Mouse (Mus musculus) heart, adult 11 months (tissue): ENCODE results near the gene Mtif2.
A peak's percentile ranks its signal among the peaks of the same experiment; 100 is the strongest.
"Not testable (repeated sequence)": the region's sequence is repeated elsewhere in the genome, so short reads cannot be mapped to it uniquely, and the experiment has no call there.

Source experiments
- DNase-seq: peaks from one replicate; pipeline ENCODE4 v3.0.0; 2022

The Mtif2 gene

DNA sequence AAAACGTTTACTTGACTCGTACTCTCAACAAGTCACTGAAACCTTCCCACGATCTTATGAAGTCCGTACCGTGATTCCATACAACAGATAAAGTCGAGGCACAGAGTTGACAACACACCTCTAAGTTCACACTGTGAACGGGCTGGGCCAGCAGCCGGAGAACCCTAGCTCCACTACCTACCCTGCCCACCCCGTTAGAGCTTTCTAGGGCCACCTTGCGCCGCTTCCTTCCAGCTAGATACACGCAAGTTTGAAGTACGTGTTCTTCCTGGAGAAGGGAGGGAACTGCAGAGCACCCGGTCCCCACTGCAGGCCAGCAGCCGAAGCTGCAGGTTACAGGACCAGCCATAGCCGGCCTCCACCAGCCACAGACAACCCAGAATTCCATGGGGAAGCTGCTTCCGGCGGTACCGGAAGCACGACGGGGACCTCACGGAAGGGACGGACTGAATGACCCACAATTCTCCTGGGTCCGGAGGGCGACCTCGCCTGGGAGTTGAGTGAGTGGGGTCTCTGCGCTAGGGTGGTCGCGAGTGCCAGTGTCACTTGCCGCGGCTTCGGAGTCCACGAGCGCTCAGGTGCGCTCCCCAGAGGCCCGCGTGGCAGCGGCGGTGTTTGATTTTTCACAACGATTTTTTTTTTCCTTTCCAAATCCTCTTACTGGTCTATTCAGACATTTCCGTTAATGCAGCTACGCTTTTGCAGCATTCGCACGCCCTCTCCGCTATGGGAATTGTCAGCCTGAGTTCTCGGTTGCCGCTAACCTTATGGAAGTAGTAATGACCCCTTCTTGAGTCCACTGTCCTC is at the start of gene Mtif2:
Gene Mtif2 (plus strand): TSS at position 421 of the 807 bp plus-strand sequence.
- DNase-seq = peak; percentile 99

DNA sequence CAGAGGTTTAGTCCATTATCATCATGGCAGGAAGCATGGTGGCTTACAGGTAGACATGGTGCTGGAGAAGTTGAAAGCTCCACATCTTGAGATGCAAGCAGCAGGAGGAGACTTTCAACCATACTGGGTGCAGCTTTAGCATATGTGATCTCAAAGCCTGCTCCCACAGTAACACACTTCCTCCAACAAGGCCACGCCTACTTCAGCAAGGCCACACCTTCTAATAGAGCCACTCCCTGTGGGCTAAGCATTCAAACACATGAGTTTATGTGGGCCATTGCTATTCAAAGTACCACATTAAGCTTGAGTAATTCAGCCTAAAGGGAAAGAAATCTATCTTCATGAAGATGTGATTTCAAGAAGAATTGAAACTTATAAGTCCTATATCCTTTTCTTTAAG is 33.1 kb upstream of the Mtif2 start:
- DNase-seq = no peak

DNA sequence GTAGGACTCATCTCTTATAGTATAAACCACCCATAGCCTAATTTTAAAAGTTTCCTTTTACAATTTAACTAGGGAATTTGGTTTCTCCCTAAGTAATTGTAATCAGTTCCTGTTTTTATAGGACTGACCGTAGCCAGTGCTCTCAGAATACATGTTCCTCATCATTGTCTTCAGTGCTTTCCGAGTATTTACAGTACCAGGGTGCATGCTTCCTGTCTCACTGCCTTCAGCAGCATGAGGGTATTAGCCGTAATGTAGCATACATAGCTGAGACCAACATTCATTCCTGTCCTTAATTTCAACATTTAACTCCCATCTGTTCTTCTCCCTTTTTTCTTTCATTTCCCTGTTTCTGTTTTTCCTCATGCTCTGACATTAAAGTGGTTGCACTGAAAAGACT is 29.2 kb upstream of the Mtif2 start:
- DNase-seq = no peak

DNA sequence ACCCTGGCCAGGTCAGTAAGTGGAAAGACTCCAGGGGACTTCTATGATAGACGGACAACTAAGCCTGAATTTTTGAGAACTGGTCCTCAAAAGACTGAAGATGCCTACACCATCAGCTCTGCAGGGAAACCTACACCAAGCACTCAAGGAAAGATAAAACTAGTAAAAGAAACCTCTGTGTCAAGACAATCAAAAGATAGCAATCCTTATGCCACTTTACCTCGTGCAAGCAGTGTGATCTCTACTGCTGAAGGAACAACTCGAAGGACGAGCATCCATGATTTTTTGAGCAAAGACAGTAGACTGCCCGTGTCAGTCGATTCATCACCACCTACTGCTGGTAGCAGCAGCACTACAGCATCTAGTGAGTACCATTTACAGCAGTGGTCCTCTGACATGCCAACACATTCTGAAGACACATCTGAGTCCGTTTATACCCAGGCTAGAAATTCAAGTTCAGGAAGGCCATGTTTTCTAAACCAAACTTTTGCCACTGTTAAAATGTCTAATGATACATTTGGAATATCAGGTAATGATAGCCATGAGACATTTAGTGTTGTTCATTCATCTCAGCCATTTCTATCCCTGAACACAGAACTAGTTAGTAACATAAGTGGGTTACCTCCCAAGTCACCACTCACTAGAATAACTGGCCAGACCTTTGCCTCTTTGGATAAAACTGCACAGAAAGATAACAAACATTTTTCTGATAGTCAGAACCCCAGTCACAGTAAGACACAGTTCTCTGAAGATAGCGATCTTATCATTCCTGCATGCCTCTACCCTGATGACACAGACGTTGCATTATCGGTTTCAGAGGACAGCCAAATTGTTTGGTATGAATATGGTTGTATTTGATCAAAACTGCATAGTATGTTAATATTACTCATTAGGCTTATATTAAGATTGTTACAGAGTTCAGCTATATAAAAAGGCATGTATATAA is 22.0 kb upstream of the Mtif2 start:
- DNase-seq = no peak

DNA sequence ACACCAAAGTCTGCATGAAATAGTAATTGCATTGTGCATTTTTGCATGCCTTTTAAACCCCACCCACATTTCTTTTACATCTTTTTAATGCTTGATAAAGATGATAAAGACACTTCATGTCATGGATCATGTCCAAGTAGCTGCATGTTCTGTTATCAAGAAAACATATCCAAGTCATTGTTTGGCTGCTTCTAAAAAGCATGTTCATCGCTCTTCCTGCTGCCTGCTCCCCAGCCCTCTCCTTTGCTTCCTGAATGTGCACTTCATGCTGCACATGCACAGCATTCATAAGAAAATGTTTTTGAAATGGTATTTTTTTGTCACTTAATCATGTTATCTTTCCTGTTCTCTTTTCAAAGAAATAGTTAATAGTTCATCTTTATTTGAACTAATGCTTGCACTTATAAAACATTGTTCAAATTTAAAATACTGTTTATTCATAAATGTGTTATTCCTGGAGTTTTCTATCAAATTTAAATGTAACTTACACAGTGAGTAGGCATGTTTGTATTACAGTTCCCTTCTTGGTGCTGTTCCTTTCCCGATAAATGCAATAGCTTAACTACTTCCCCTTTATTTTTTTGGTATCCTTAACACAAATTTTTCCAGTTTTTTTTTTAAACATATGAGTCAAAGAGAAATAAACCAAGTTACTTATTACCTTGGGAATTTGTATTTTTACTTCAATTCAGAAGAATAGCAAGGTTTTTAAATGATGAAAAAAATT is 21.1 kb upstream of the Mtif2 start:
- no peak for DNase-seq

DNA sequence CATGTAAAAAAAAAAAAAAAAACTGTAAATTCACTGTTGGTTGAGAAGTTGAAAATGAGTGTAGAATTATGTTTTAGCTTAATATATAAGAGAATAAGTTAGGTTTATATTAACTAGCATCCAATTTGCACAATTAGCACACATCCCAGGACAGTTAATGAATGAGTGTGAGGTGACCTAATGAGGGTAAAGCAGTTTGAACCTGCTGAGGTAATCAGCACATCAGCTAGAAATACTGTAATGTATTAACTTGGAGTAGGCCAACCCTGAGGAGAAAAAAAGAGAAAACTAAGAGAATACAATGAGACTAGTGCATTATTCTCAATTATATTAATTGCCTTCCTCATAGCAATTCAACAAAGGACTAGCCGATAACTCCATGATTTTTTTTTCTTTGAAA is 16.8 kb upstream of the Mtif2 start:
- DNase-seq = no peak

DNA sequence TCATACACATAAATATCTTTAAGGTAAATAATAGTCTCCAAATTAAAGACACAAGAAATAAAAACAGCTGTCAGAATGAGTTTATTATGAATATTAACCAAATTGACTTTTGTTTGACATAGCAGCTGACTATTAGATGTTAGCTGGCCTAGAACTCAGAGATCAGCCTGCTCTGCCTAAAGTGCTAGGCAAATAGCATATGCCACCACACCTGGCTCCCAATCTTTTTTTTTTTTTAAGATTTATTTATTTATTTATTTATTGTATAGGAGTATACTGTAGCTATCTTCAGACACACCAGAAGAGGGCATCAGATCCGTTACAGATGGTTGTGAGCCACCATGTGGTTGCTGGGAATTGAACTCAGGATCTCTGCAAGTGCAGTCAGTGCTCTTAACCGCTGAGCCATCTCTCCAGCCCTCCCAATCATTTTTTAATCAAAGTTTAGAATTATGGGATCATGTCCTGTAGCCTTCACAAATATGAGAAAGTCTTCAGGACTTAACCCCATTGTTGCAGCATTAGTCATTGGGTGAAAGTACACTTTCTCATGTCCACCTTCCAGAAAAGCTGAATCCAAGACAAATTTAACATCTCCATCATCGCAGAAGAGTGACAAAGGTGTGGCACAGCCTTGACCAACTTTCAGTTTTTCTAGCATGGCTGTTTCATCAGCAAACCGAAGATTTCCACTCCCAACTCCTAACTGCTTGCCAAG is 13.2 kb upstream of the Mtif2 start:
- no peak for DNase-seq

DNA sequence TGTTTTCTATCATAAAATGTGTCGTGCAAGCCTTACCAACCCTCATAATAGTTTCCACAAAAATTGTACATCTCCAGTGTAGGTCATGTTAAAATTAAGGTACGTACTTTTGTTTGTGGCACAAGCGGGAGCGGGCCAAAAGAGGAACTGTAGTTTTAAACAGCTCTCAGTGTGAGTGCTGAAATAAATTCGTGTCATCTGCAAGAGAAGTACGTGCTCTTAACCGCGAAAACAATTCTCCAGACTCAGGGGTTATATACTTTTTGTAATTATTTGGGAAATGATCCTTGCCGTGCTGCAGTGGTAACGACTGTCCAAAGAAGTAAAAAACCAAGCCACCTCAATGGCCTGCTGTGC is 11.9 kb upstream of the Mtif2 start:
- DNase-seq = no peak

DNA sequence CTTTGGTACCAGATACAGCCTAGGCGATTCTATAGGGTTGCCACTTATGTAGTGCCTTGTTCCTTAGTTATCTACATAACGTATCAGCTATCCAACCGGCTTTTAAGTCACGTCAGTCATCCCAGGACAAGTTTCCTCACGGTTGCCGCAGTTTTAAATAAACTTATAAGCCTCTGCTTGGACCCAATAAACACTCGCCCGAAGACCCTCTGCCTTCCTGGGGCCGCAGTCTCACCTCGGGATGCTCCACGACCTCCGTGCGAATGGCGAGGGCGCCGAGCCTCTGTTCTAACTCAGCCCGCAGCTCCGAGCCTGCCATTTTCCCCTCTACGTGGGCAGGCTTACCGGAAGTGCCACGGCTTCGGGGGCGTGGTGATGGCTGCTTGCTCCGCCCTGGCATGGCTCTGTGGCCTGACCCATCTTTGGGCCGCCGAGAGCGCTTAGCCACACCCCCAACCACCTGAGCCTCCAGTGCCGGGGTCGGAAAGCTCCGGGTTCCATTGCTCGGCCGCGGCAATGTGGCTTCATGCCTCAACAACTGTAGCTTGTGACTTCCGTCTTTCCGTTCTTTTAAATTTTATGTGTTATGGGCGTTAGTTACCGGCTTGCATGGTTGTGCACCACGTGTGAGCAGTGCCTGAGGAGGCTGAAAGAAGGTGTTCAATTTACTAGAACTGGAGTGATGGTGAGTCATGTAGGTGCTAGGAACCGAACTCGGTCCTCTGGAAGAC is 11.4 kb upstream of the Mtif2 start, which contains the start of gene Prorsd1:
Gene Prorsd1 (minus strand): TSS at position 352 of the 731 bp plus-strand sequence.
- peak; percentile 99 for DNase-seq

DNA sequence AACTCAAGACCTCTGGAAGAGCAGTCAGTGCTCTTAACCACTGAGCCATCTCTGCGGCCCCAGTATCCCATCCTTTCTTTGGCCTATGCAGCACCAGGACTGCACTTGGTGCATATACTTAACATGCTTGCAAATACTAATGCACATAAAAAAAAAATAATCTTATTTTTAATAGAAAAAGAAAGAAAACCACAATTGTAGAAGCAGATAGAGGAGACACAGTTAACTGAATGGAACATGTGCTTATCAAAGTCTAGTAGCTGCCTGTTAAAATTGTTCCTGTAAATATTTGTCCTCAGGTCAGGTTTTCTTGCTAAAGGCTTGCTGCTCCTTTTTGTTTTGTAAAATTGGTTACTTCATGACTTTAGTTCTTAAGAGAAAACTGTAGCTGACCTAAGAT is 12.0 kb downstream of the Mtif2 start:
- no peak for DNase-seq

DNA sequence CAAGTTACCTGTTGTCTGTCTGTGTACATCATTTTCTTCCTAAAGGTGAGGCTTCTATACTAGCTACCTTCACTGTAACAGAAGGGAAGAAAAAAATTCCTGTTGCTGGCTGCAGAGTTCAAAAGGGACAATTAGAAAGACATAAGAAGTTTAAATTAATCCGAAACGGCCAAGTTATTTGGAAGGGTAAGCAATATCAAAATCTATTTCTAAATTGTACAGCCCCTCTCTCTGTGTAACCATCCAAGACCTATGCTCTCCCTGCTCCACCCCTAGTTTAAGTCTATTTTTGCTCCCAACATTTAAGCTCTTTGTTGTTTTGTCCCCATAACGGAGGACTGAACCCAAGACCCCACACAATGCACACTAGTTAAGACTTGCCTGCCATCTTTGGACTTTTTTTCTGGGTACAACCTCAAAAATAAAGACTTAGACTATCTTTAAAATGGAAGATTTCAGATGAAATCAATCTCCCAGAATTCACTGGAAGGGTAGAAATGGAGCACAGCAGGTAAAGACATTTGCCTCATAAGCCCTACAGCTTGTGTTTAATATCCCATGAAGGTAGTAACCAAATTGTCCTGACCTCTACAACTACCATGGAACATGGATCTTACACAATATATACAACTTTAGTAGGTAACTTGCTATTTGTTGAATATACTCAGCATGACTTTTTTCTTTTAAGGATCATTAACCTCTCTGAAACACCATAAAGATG is 18.2 kb downstream of the Mtif2 start:
- DNase-seq = no peak

DNA sequence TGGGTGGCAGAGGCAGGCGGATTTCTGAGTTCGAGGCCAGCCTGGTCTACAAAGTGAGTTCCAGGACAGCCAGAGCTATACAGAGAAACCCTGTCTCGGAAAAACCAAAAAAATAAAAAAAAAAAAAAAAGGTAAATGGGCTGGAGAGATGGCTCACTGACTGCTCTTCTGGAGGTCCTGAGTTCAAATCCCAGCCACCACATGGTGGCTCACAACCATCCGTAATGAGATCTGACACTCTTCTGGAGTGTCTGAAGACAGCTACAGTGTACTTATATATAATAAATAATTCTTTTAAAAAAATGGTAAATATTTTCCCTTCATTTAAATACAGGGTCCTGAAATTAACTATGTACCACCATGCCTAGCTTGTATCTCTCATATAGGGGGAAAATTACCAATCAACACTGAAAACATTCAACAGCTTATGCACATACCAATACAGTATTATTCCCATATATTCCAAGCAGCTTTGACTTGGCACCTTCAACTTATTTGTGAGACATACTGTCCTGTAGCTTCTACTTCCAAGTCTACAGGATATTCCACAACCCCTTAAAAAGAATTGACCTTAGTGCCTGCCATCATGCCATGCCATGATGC is 19.0 kb downstream of the Mtif2 start:
- not testable (repeated sequence) for DNase-seq

DNA sequence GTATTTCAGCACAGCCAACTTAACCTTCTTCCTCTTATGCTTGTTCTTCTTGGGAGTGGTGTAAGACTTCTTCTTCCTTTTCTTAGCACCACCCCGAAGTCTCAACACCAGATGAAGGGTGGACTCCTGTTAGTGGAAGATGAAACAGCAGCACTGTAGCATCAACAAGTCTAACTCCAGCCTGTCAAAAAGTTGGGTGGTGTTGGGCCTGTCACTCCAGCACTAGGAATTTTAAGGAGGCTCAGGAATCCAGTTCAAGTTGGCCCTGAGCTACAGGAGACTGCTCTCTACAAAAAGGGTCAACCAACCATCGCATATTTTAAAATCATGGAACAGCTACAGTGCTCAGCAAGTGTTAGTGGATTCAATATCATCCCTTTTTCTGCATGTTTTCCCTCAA is 20.1 kb downstream of the Mtif2 start:
- not testable (repeated sequence) for DNase-seq

DNA sequence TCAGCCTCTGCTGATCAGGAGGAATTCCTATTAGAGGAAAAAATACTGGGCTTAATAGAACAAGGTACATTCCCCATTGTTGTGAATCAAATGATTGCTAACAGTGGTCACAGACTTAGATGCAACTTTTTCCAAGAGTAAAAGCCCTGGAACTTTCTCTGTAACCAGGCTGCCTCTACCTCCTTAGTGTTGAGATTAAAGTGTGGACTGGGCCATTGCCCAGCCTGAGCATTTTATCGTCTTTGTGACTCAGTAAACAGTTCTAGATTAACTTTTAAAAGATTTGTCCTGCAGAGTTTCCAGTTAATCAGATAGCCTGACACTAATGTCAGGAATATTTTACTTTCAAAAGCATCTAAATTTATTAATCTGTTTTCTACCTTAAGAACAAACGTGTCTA is 20.6 kb downstream of the Mtif2 start:
- no peak for DNase-seq

DNA sequence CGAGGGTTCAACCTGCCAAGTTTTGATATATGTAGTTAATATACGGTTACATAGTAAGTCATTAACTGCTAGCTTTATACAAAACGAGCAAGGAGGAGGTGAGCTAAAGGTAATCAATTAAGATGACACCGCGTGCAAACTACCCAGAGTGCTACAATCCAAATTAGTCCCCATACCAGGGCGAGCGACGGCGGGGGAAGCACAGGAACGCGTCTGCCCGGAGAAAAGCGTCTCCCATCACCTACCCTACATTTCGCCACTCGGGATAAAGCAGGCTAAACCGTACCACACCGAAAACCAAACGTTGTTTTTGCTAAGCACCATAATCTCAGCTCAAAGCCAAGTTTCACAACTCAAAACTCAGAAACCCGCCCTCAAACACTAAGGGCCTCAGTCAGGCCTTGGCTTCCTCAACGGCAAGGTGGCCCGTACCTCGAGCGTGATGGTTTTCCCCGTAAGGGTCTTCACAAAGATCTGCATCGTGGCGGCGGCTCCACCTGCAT is 21.1 kb downstream of the Mtif2 start:
- no peak for DNase-seq

DNA sequence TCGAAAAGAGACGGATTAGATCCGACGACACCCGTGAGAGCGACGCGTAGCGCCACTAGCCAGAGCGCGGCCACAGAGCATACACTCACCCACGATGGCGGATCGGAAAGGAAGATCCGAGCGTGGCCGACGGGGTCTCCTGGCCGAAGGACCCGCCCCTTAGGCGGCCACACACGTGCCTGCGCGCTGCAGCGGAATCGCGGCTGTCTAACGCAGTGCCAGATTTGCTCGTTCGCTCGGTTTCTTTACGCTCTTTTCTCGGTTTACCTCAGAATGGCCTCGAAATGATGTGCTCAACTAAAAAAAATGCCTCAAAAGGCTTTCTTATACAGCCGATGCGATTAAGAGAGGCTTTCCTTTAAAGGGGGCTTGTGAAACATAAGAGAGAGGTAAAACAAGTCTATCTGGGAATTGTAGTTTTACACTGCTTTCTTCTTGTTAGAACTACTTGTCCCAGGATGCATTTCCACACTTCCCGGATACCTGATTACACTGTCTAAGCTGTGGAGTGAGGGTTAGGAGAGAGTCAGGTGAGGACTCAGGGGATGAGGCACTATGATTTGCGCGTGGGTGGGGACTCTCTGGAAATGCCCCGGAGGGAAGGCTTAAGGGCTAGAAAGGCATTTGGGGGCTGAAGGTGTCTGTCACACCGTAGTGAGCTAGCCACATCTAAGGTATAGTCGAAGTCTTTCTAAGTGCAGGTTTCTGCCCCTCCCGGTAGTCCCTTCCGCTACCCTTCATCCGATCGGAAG is 21.7 kb downstream of the Mtif2 start, which contains the start of the genes Clhc1 and Rps27a:
Gene Clhc1 (plus strand): TSS at position 199 of the 752 bp plus-strand sequence.
Gene Rps27a (minus strand): TSS at position 358 of the 752 bp plus-strand sequence.
- DNase-seq = peak; percentile 99

DNA sequence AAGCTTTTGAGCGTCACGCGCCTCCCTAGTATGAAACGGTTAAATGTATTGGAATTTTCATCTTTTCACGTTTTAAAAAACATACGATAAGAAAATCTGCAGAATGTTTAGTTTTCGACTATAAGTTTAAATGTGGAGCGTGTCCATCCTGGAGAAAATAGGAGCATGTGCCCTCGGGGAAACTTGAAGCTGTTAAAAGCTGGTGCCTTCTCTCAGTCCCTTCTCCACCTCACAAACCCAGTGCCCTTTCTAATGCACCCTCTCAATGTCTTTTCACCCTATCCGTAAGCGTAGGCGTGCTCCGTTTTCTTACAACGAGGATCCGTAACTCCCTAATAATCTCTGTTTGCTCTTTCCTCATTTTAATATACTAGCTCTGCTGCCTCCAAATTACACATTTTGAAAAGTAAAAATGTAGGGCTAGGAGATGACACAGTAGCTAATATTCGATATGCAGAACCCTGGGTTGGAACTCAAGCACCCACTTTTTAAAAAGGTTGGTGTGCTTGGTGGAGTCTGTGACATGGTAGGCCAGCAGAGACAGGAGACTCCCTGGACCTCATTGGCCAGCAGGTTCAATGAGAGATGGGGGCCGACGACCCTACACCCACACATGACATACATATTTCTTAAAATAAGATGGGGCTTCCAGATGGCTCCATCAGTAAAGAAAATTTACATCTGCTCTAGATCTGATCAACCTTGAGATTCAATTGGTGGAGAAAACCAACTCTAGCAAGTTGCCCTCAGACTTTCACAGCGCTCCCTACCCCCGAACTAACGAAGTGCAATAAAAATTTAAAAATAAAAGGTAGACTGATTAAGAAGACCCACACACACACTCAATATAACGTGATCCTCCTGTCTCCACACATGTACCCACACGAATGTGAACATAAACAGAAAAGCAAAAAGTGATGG is 22.6 kb downstream of the Mtif2 start:
- DNase-seq = no peak

DNA sequence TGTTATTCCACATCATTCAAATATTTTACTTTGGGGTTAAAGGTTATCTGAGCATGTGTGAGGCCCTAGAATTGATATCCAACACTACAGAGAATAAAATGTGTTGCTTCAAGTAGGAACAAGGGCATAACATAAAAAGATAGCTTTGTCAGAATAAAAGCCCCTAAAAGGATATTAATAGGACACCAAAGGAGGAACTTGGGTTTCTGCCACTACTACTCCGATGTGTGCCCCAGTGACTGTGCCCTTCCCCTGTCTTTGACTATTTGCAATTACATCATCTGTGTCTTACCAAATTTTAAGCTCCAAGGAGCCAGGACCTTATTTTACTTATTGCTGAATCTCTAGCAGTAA is 23.2 kb downstream of the Mtif2 start:
- peak; percentile 90 for DNase-seq
